Mouse (Mus musculus) cerebellum, adult 2 months (tissue): ENCODE data around the gene Cryzl2.

ENCODE experiments used
- CTCF ChIP-seq: fragments of 200-500 bp; IDR thresholded peaks from 2 replicates; pipeline ENCODE4 v1.5.1; 2011; ENCODE audit warnings: low read depth, mild to moderate bottlenecking, control low read depth, low read length, moderate library complexity, borderline replicate concordance; ENCODE audit not compliant: insufficient read depth
- POLR2A ChIP-seq: fragments of 200-500 bp; IDR thresholded peaks from 2 replicates; pipeline ENCODE4 v1.6.1; 2011; ENCODE audit warnings: low read length, control low read depth, borderline replicate concordance; ENCODE audit not compliant: insufficient read depth

- TF ChIP-seq CTCF (no peak), POLR2A (no peak)
Measured at GRCm38 (mm10) chr1:157445398-157445910, 12.9 kb upstream of the Cryzl2 start.
